Comparison of ENCODE assay signal across 8 mouse cellular contexts in genomic region chr5:149537796-149538511, GRCm38 (mm10). TPM values are rescaled to one million over a fixed set of nuclear protein-coding genes. Genes with fewer than 3 reads are reported as not detected.
DNase-seq lines count a peak whose midpoint lies in the region; ATAC-seq lines count a peak whose summit lies in the region.
"Had no signal": no experiment of that assay in that cellular context is flagged by ENCODE, and none has a peak within 500 bp of the region (broad histone marks: within the 10 kb centered on the region; RNA-seq: fewer than 3 reads in every experiment).

No protein-coding gene starts in this region.

- peak; percentile 49 for ATAC-seq in lung, embryonic 16.5 days (ENCODE audit: low read depth)
- ATAC-seq in forebrain, embryonic 16.5 days: peak; percentile 66
- no peak; the same call in 1 of the 2 replicates for ATAC-seq in limb, embryonic 11.5 days (ENCODE audit: insufficient number of reproducible peaks, low FRiP score, low TSS enrichment, low read depth)

- 16% methylated on average over 16 of the region's 16 CpGs for WGBS in lung, embryonic 16.5 days
- WGBS in forebrain, embryonic 16.5 days: 23% methylated on average over 16 of the region's 16 CpGs
- 15% methylated on average over 16 of the region's 16 CpGs for WGBS in limb, embryonic 11.5 days

- peak overlapping the region; percentile 43 for H3K9ac ChIP-seq in lung, embryonic 16.5 days (ENCODE audit: low read length)
- H3K9ac ChIP-seq in forebrain, embryonic 16.5 days (replicated peaks; ENCODE audit: low read depth, low read length): peak overlapping the region; percentile 47; the same call in 1 of the 2 replicates
- H3K9ac ChIP-seq in limb, embryonic 11.5 days (ENCODE audit: low read length): no peak overlapping the region
- H3K9ac ChIP-seq: liver, embryonic 14.5 days had no signal

- peak overlapping the region; percentile 25; the same call in 1 of the 2 replicates for H3K4me3 ChIP-seq in lung, embryonic 16.5 days (ENCODE audit: low read length)
- H3K4me3 ChIP-seq in forebrain, embryonic 16.5 days (replicated peaks; ENCODE audit: low read length): peak overlapping the region; percentile 28
- no peak overlapping the region for H3K4me3 ChIP-seq in limb, embryonic 11.5 days (ENCODE audit: low read depth, low read length)

- no peak for DNase-seq in lung, postnatal 25 days (ENCODE audit: low spot score)
- DNase-seq in limb, embryonic 11.5 days (ENCODE audit: low spot score): peak; percentile 65
- peak; percentile 58 for DNase-seq in right cerebral cortex, postnatal 4 days
- no peak for DNase-seq in cerebellum, adult 9-11 months
- no peak for DNase-seq in spleen, adult 18-20 months

- no peaks in the 10 kb centered on the region for H3K36me3 ChIP-seq in lung, embryonic 16.5 days (ENCODE audit: control insufficient read depth, insufficient read depth, low read length)
- H3K36me3 ChIP-seq in forebrain, embryonic 16.5 days (ENCODE audit: control insufficient read depth, insufficient read depth): no peaks in the 10 kb centered on the region
- H3K36me3 ChIP-seq in limb, embryonic 11.5 days (ENCODE audit: control insufficient read depth, insufficient read depth, low read length): no peaks in the 10 kb centered on the region

- no peak overlapping the region for H3K27ac ChIP-seq in lung, embryonic 16.5 days (ENCODE audit: low read length)
- H3K27ac ChIP-seq in forebrain, embryonic 16.5 days (ENCODE audit: low read length): 0 out of 2 replicates have a peak overlapping the region, but pooled peaks have one; percentile 17
- H3K27ac ChIP-seq in limb, embryonic 11.5 days (replicated peaks; ENCODE audit: low read depth, low read length): no peak overlapping the region
- H3K27ac ChIP-seq: liver, embryonic 14.5 days had no signal

- H3K9me3 ChIP-seq in lung, embryonic 16.5 days (ENCODE audit: control insufficient read depth, low read length): no peaks in the 10 kb centered on the region
- H3K9me3 ChIP-seq in forebrain, embryonic 16.5 days (ENCODE audit: control insufficient read depth, low read length): no peaks in the 10 kb centered on the region
- no peaks in the 10 kb centered on the region for H3K9me3 ChIP-seq in limb, embryonic 11.5 days (ENCODE audit: control insufficient read depth, low read length)

- peaks cover 15% of the 10 kb centered on the region for H3K4me1 ChIP-seq in lung, embryonic 16.5 days (replicated peaks; ENCODE audit: control insufficient read depth, insufficient read depth, low read length)
- peaks cover 17% of the 10 kb centered on the region for H3K4me1 ChIP-seq in forebrain, embryonic 16.5 days (replicated peaks; ENCODE audit: control insufficient read depth, insufficient read depth, low read length)
- H3K4me1 ChIP-seq in limb, embryonic 11.5 days (ENCODE audit: control insufficient read depth, insufficient read depth, low read length): peaks cover 10% of the 10 kb centered on the region; the same call in 1 of the 2 replicates

- H3K27me3 ChIP-seq in lung, embryonic 16.5 days (ENCODE audit: control insufficient read depth, insufficient read depth, low read depth, low read length): no peaks in the 10 kb centered on the region
- H3K27me3 ChIP-seq in forebrain, embryonic 16.5 days (replicated peaks; ENCODE audit: control insufficient read depth, insufficient read depth, low read length): no peaks in the 10 kb centered on the region
- no peaks in the 10 kb centered on the region for H3K27me3 ChIP-seq in limb, embryonic 11.5 days (ENCODE audit: control insufficient read depth, insufficient read depth, low read length)

- peak overlapping the region; percentile 50 for H3K4me2 ChIP-seq in lung, embryonic 16.5 days (ENCODE audit: low read depth, low read length)
- H3K4me2 ChIP-seq in forebrain, embryonic 16.5 days (ENCODE audit: low read length): peak overlapping the region; percentile 50
- peak overlapping the region; percentile 27; the same call in 1 of the 2 replicates for H3K4me2 ChIP-seq in limb, embryonic 11.5 days (ENCODE audit: low read depth, severe bottlenecking)

RNA-seq across cellular contexts. Expression of gene Wdr95, which starts 9.5 kb away (rescaled TPM):
- polyA plus RNA-seq in lung, embryonic 16.5 days (2015; fragmentation: Nextera tagmentation; extraction: Ambion mirVana): 0.19 and 0.63 TPM in 2 replicates
- 0.14 and 0.19 TPM in 2 replicates for polyA plus RNA-seq in forebrain, embryonic 16.5 days (2015; fragmentation: Nextera tagmentation; extraction: Ambion mirVana)
- polyA plus RNA-seq in limb, embryonic 11.5 days (2014; fragmentation: Nextera tagmentation; extraction: Ambion mirVana): not detected in 2 replicates
- polyA plus RNA-seq: liver, embryonic 14.5 days had no signal

Comparison
In these comparisons a context has a peak if more than half of its experiments do, and no peak if none do; other contexts are left out.
1. DNase-seq: peak in limb, embryonic 11.5 days (single experiment) and right cerebral cortex, postnatal 4 days (single experiment); none in lung, postnatal 25 days (single experiment), cerebellum, adult 9-11 months (single experiment) and spleen, adult 18-20 months (0 of 2).
2. Peak in every context shown above with its lines, with median percentiles within 50 percentile points of each other: H3K4me2 ChIP-seq.